Mouse (Mus musculus) embryo, embryonic 11.5 days (tissue): Measurements from ENCODE around the gene Dpm3.

Experiments used
- DNase-seq: peaks from one replicate; pipeline ENCODE4 v3.0.0-alpha.2; 2012; ENCODE audit warnings: low read depth, low spot score

The Dpm3 gene

GRCm38 (mm10) chr3:89231772-89232275 lies 27.3 kb upstream of the Dpm3 start:
- DNase-seq: no peak

- DNase-seq: no peak
Observed at GRCm38 (mm10) chr3:89232614-89233013, 26.5 kb upstream of the Dpm3 start.

GRCm38 (mm10) chr3:89233562-89234110 lies 25.5 kb upstream of the Dpm3 start:
- no peak for DNase-seq

GRCm38 (mm10) chr3:89236516-89236915 lies 22.6 kb upstream of the Dpm3 start:
- DNase-seq: no peak

- no peak for DNase-seq
Observed at GRCm38 (mm10) chr3:89237682-89238081, 21.5 kb upstream of the Dpm3 start.

GRCm38 (mm10) chr3:89238494-89238893 lies 20.7 kb upstream of the Dpm3 start:
- no peak for DNase-seq

GRCm38 (mm10) chr3:89242331-89242895 lies 16.7 kb upstream of the Dpm3 start:
- DNase-seq: no peak

GRCm38 (mm10) chr3:89243609-89244008 lies 15.5 kb upstream of the Dpm3 start:
- DNase-seq: no peak

- no peak for DNase-seq
Observed at GRCm38 (mm10) chr3:89244158-89244981, 14.8 kb upstream of the Dpm3 start.

- no peak for DNase-seq
Observed at GRCm38 (mm10) chr3:89244982-89245687, 14.0 kb upstream of the Dpm3 start.

- DNase-seq: no peak
Observed at GRCm38 (mm10) chr3:89245688-89246171, 13.4 kb upstream of the Dpm3 start, which contains the start of gene Krtcap2. Gene Krtcap2 (plus strand): TSS chr3:89245966.

GRCm38 (mm10) chr3:89246261-89247100 lies 12.7 kb upstream of the Dpm3 start, which contains the start of gene Trim46:
Gene Trim46 (minus strand): TSS chr3:89246309.
- peak; percentile 86 for DNase-seq

GRCm38 (mm10) chr3:89247466-89247865 lies 11.7 kb upstream of the Dpm3 start:
- no peak for DNase-seq

- DNase-seq: no peak
Observed at GRCm38 (mm10) chr3:89250435-89251040, 8.6 kb upstream of the Dpm3 start.

- no peak for DNase-seq
Observed at GRCm38 (mm10) chr3:89251365-89251895, 7.7 kb upstream of the Dpm3 start.

- DNase-seq: no peak
Observed at GRCm38 (mm10) chr3:89254994-89255393, 4.2 kb upstream of the Dpm3 start.

- no peak for DNase-seq
Observed at GRCm38 (mm10) chr3:89256177-89256576, 3.0 kb upstream of the Dpm3 start.

GRCm38 (mm10) chr3:89260211-89260610 lies 1.1 kb downstream of the Dpm3 start:
- no peak for DNase-seq

- no peak for DNase-seq
Observed at GRCm38 (mm10) chr3:89262417-89262816, 3.3 kb downstream of the Dpm3 start.

- no peak for DNase-seq
Observed at GRCm38 (mm10) chr3:89266439-89266893, 7.3 kb downstream of the Dpm3 start.
